Mouse (Mus musculus) testis, postnatal 10 days (tissue): ENCODE measurements around the gene Pds5b.
"Not testable (repeated sequence)": the region's sequence is repeated elsewhere in the genome, so short reads cannot be mapped to it uniquely, and the experiment has no call there.

ENCODE experiments used
- DNase-seq: peaks from one replicate; pipeline ENCODE4 v3.0.0; 2021; ENCODE audit warnings: low spot score

The Pds5b gene

GRCm38 (mm10) chr5:150823361-150823760 lies 149.8 kb downstream of the Pds5b start:
- no peak for DNase-seq

GRCm38 (mm10) chr5:150829499-150829898 lies 156.0 kb downstream of the Pds5b start:
- no peak for DNase-seq

- no peak for DNase-seq
Observed at GRCm38 (mm10) chr5:150830718-150831117, 157.2 kb downstream of the Pds5b start.

GRCm38 (mm10) chr5:150836782-150837181 lies 163.2 kb downstream of the Pds5b start:
- DNase-seq, result no peak

GRCm38 (mm10) chr5:150839688-150840541 lies 166.4 kb downstream of the Pds5b start:
- DNase-seq, result no peak

GRCm38 (mm10) chr5:150840596-150840995 lies 167.1 kb downstream of the Pds5b start:
- DNase-seq, result no peak

- DNase-seq, result no peak
Observed at GRCm38 (mm10) chr5:150845961-150846360, 172.4 kb downstream of the Pds5b start.

GRCm38 (mm10) chr5:150850821-150851220 lies 177.3 kb downstream of the Pds5b start:
- no peak for DNase-seq

- not testable (repeated sequence) for DNase-seq
Observed at GRCm38 (mm10) chr5:150852097-150852496, 178.6 kb downstream of the Pds5b start.

GRCm38 (mm10) chr5:150854506-150854905 lies 181.0 kb downstream of the Pds5b start:
- DNase-seq, result peak; percentile 49

- no peak for DNase-seq
Observed at GRCm38 (mm10) chr5:150859642-150860194, 186.2 kb downstream of the Pds5b start.
